Mouse (Mus musculus) naive thymus-derived CD4-positive, alpha-beta T cell, adult 2 months (primary cell): ENCODE results near the gene Txnrd2.

Experiments
- DNase-seq: peaks from one replicate; pipeline ENCODE4 v3.0.0-alpha.2; 2011; ENCODE audit warnings: low read depth

The Txnrd2 gene

GRCm38 (mm10) chr16:18416837-18417236 is 9.3 kb upstream of the Txnrd2 start:
- no peak for DNase-seq

GRCm38 (mm10) chr16:18417491-18417890 is 8.7 kb upstream of the Txnrd2 start:
- DNase-seq, result no peak

DNA sequence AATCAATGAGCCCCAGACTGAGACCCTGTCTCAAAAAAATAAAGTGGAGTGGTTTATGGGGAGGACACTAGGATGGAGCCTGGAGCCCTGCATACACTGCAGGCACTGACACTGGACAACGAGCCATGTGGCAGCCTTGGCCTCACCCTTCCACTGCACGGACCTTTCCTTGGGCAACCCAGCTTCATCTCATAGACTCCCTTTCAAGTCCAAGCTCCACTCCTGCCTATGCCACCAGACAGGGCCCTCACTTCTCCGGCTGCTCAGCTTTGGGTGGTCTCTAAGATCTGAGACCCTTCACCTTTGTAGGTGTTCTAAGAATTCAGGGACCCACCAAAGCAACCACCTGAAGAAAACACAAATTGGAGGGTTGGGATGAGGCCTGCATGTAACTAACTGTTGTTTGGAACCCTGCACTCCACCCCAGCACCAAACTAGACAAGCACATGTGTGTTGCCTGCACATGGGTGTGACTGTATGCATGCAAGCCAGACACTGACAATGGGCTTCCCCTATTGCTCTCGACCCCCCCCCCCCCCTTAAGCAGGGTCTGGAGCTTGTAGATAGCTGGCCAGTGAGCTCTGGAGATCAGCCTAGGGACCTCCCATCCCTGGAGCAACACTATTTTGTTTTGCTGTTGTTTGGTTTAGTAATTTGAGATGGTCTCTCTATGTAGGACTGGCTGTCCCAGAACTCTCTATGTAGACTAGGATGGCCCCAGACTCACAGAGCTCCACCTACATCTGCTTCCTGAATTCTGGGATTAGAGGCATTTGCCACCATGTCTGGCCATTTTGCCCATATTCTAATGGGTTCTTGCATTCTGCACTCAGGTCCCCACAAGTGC is 7.2 kb upstream of the Txnrd2 start:
- no peak for DNase-seq

GRCm38 (mm10) chr16:18419603-18420026 is 6.6 kb upstream of the Txnrd2 start:
- DNase-seq, result no peak

GRCm38 (mm10) chr16:18420571-18420970 is 5.6 kb upstream of the Txnrd2 start:
- no peak for DNase-seq

- DNase-seq, result no peak
These were observed 2.8 kb upstream of the Txnrd2 start for GRCm38 (mm10) chr16:18423203-18423914.

DNA sequence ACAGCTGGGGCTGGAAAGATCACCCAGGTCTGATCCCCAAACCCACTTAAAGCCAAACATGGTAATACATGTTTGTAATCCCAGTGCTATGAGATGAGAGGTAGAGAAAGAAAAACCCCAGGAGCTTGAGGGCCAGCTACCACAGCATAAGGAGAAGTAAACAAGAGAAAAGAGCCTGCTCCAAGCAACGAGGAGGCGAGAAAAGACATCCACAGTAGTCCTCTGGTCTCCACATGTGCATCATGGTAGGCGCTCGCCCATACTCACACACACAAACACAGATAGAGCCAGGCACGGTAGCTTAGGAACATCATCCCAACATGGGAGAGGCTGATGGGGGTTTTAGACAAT is 2.3 kb upstream of the Txnrd2 start:
- no peak for DNase-seq

- DNase-seq, result no peak
These were observed 1.7 kb upstream of the Txnrd2 start for GRCm38 (mm10) chr16:18424364-18425045.

DNA sequence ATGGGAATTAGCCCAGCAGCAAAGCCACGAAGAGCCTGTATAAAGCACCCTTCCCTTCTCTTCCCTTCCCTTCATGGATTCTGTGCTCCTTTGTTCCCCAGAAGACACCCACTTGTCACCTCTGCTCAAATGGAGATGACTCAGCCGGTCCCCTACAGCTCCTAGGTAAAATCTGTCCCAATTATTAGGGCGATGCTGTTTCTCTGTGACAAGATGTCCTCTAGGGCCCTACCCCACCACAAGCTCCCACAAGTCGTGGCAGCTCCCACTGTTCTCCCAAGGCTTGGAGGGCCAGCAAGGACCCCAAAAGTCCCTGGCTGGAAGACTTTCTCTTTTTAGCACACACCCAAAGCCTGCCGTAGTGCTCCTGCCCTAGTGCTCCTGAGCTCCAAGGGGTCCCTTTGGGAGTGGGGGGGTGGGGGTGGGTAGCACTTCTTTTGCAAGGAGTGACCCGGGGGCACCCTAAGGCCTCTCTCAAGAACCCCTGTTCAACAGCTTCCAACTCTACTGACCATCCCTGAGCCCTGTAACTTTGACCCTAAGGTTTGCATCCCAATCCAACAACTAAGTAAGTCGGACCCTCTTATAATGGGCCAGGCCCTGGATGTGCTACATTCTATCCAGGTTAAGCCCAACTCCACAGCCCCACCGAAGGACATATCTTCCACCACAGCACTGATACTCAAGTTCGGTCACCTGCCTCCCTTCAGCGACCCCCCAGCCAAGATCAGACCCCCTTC is 539 bp upstream of the Txnrd2 start:
- DNase-seq, result peak; percentile 16

DNA sequence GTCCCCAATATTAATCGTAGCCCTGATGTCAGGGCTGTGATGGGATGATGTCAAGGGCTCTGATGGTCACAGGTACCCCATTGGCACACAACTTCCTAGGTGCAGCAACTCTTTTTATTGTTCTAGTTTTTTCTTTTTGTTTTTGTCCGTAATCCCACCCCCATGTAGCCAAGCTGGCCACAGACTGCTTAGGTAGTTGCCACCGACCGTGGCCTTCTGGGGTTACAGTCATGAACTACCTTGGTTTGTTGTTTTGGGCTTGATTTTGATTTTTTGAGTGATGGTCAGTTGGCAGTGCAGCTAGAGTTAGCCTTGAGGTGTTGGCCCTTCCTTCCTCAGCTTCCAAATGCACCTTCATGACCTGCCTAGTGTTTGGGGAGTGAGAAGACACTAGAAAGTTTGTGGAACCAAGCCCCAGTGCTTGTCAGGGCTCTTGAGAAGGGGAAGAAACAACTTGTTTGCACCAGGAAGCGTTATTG is 657 bp downstream of the Txnrd2 start, which contains the start of gene Comt:
Gene Comt (minus strand): TSS at position 51 of the 479 bp plus-strand sequence.
- no peak for DNase-seq

DNA sequence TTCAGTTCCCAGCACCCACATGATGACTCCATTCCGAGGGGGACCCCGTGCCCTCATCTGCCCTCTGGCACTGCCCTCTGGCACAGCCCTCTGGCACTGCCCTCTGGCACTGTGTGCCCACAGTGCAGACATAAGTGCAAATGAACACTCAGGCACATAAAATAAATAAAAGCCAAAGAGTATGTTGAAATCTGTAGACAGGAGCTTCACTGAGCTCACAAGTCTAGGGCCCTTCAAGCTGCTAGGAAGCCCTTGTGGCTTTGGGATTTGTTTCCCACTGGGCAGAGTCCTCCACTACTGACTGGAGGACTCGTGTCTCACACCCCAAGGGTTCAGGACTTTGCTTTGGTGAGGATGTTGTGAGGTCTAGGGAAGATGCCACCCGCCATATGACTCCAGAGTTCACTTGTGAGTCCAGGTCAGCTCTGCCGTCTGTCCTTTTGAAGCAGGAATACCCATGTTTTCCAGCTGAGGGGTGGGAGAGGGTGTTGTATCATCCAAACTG is 1.9 kb downstream of the Txnrd2 start:
- no peak for DNase-seq

DNA sequence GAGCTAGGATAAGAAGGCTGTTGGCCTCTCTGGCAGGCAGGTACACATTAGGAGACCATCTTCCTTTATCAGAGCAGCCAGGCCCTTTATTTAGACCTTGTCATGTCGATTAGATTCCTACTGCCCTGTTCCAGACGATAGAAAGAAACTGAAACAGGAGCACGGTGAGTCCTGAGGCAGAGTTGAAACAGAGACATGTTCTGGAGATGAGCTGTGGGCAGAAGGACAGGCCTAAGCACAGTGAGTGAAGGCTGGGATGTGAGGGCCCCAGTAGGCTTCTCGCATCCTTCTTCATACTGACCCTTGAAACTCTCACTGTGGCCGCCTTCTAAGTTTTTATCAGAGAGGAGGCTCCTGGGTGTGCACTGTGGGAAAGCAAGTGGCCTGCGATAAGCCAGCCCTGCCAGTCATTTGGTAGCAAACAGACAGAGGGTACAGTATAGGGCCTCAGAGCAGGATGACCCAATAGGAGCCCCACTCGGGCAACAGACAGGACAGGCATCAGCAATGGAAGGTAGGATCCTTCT is 2.4 kb downstream of the Txnrd2 start:
- DNase-seq, result no peak

DNA sequence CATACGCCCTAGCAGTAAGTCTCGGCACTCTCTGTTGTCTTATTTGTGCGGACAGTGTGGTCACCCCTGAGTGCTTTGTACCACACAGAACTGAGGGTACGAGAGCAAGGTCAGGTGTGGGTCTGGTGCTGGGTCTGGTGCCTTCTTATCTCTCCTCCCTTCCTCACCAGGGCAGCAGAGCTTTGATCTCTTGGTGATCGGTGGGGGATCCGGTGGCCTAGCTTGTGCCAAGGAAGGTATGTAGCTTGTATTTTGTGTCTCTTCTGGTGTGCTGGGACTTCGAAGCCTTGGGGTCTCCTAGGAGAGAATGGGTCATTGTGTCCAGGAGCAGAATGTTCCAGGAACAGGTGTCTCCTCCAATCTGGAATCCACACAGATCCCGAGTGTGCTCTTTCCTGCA is 3.5 kb downstream of the Txnrd2 start:
- DNase-seq, result no peak

DNA sequence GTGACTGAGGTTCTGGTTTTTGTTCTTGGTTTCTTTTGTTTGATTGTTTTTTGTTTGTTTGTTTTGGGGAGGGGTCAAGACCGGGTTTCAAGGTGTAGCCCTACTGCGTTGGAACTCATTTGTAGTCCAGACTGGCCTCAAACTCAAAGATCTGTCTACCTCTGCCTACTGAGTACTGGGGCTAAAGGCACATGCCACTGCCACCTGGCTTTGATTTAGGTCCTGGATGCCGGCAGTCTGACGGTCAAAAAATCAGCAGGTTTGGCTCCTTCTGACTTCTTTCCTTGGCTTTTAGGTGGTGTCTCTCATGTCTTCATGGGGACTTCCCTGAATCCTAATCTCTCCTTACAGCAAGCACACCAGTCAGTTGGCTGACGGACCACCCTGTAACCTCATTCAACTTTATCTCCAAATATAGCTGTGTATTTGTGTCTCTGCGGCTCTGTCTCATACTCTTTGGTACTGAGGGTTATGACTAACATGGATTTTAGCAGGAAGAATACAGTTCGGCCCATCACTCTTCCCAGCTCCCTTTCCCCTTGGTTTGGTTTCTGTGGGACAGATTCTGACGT is 4.5 kb downstream of the Txnrd2 start:
- no peak for DNase-seq

DNA sequence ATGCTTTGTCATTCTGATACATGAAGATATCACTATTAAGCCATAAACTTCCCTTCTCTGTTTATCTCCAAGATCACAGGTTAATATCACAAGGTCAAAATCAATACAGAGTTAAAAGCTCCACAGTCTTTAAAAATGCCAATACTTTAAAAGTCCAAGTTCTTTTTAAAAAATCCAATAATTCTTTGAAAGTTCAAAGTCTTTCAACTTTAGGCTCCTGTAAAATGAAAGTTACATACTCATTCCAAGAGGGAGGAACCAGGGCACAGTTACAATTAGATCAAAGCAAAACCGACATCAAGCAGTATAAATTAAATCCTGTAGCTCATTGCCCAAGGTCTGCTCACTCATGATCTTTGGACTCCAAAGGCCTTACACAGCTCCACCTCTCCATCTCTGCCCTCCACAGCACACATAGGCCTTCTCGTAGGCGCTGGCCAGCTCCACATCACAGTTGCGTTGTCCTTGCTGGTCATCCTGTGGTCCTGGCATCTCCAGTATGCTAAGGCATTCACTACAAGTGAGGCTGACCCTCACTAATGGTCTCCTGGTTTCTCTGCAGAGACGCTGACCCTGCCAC is 7.2 kb downstream of the Txnrd2 start:
- no peak for DNase-seq

DNA sequence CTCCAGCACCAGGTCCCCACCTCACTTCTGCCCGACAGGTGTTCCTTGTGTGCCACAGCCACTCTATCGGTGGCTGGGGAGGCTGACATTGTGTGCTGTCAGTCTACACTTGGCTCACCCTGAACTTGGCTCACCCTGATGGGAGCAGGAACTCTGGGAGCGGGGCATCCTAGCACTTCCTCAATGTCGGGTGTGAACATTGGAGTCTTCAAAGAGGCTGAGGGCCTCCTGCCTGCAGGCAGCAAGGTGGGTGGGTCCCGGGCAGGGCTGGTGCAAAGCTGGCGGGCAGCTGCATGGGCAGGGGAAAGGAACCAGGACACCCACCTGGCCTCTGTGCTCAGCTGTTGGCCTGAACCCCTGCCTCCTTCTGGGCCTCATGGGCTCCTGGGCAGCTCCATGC is 9.9 kb downstream of the Txnrd2 start:
- no peak for DNase-seq

- DNase-seq, result peak; percentile 91
These were observed 17.2 kb downstream of the Txnrd2 start for GRCm38 (mm10) chr16:18443385-18443841.

DNA sequence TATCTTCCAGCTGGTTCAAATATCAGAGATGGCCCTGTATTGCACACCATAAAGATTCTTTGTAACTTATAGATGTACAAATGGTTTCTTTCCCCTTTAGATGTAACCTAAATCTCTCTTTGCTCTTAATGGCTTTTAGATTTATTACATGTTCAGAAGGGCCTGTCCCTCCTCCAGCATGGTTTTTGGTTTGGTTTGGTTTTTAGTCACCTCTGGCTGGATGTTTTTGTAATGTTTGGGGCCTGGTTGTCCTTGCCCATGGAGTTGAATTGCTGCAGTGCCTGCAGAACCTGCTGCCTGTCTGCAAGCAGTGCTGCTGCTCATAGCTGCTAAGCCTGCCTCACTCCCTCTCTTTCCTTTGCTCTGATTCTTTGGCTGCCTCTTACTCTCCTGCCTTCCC is 21.1 kb downstream of the Txnrd2 start:
- DNase-seq, result no peak

DNA sequence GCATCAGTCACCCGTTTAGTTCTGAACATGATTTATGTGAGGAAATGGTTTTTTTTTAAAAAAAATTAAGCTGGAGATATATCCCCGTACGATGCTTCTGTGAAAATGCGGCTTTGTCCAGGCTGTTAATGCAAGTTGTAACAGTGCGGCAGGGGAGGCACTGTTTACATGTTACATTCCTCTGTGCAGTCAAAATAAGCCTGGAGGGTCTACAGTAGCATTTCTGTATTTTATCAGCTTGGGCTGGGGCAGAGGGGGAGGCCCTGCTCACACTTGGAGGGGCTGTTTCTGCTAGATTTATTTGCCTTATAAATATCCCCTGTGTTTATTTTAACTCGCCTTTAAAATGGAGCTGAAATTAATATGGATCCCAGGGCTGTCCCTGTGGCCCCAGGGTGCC is 21.9 kb downstream of the Txnrd2 start:
- DNase-seq, result no peak

GRCm38 (mm10) chr16:18449005-18449404 is 22.8 kb downstream of the Txnrd2 start:
- DNase-seq, result no peak
